Mouse (Mus musculus) lung, embryonic 15.5 days (tissue): ENCODE results near the gene Arid1b. TPM values are rescaled to one million over a fixed set of nuclear protein-coding genes. Genes with fewer than 3 reads are reported as not detected.

ENCODE experiments used
- ATAC-seq: fragments of 200-750 bp; cut with Nextera tagmentation; 2 replicates; pipeline ENCODE4 v1.8.0; 2017; ENCODE audit warnings: moderate number of reproducible peaks, borderline replicate concordance; ENCODE audit not compliant: low FRiP score, low TSS enrichment; ENCODE audit errors: extremely low read depth
- H3K27ac ChIP-seq: fragments of 300-500 bp; sonication (generic); 2 replicates; pipeline ENCODE4 v1.5.1; 2015; ENCODE audit warnings: moderate library complexity, mild to moderate bottlenecking, inconsistent platforms
- H3K27me3 ChIP-seq: fragments of 300-500 bp; sonication (generic); 2 replicates; pipeline ENCODE4 v1.6.1; 2015; ENCODE audit warnings: inconsistent platforms
- H3K36me3 ChIP-seq: fragments of 300-500 bp; sonication (generic); 2 replicates; pipeline ENCODE4 v1.6.1; 2015; ENCODE audit warnings: inconsistent platforms
- H3K4me1 ChIP-seq: fragments of 300-500 bp; sonication (generic); 2 replicates; pipeline ENCODE4 v1.6.1; 2015; ENCODE audit warnings: inconsistent platforms
- H3K4me2 ChIP-seq: fragments of 300-500 bp; sonication (generic); 2 replicates; pipeline ENCODE4 v1.6.1; 2015; ENCODE audit warnings: inconsistent platforms, mild to moderate bottlenecking, moderate library complexity
- H3K4me3 ChIP-seq: fragments of 300-500 bp; sonication (generic); 2 replicates; pipeline ENCODE4 v1.5.1; 2015; ENCODE audit warnings: mild to moderate bottlenecking, inconsistent platforms
- H3K9ac ChIP-seq: fragments of 300-500 bp; sonication (generic); 2 replicates; pipeline ENCODE4 v1.6.1; 2015; ENCODE audit warnings: inconsistent platforms
- H3K9me3 ChIP-seq: fragments of 300-500 bp; sonication (generic); 2 replicates; pipeline ENCODE4 v1.6.1; 2016; ENCODE audit warnings: inconsistent platforms
- WGBS: fragments of 180-500 bp; shearing (Covaris S2); methylation state at CpG from one replicate; pipeline ENCODE4 v1.1.7; 2015; 5-methylcytosine and 5-hydroxymethylcytosine counted together
- polyA plus RNA-seq: library from polyadenylated mRNA; unstranded; fragments of >200 nt; fragmentation: Nextera tagmentation; extraction: Ambion mirVana; gene quantifications from 2 replicates; pipeline ENCODE4 v1.2.1, GENCODE M21; 2015

The Arid1b gene
- polyA plus RNA-seq, 1 experiment from 2014 or later: 10.5 TPM

- H3K27ac ChIP-seq: no peak overlapping the region
- H3K36me3 ChIP-seq: no peaks in the 10 kb centered on the region
- no peaks in the 10 kb centered on the region for H3K27me3 ChIP-seq
- H3K4me2 ChIP-seq: no peak overlapping the region
- H3K9me3 ChIP-seq: no peaks in the 10 kb centered on the region
- no peak overlapping the region for H3K4me3 ChIP-seq
- WGBS: 74% methylated on average over 6 of the region's 6 CpGs
- no peak overlapping the region for H3K9ac ChIP-seq
- peaks cover 19% of the 10 kb centered on the region for H3K4me1 ChIP-seq
- no peak for ATAC-seq
These were observed 149.8 kb downstream of the Arid1b start for GRCm38 (mm10) chr17:5143735-5144439.

GRCm38 (mm10) chr17:5150660-5151063 is 156.5 kb downstream of the Arid1b start:
- H3K4me2 ChIP-seq: no peak overlapping the region
- H3K36me3 ChIP-seq: no peaks in the 10 kb centered on the region
- peak; percentile 77 for ATAC-seq
- no peak overlapping the region for H3K9ac ChIP-seq
- no peaks in the 10 kb centered on the region for H3K9me3 ChIP-seq
- H3K27me3 ChIP-seq: no peaks in the 10 kb centered on the region
- no peak overlapping the region for H3K4me3 ChIP-seq
- H3K4me1 ChIP-seq: peaks cover 18% of the 10 kb centered on the region; the same call in 1 of the 2 replicates
- WGBS: 36% methylated on average over 7 of the region's 7 CpGs
- H3K27ac ChIP-seq: no peak overlapping the region; the same call in 1 of the 2 replicates

GRCm38 (mm10) chr17:5151852-5152251 is 157.7 kb downstream of the Arid1b start:
- ATAC-seq: no peak
- no peaks in the 10 kb centered on the region for H3K9me3 ChIP-seq
- H3K4me1 ChIP-seq: peaks cover 18% of the 10 kb centered on the region; the same call in 1 of the 2 replicates
- WGBS: 55% methylated on average over 11 of the region's 11 CpGs
- no peak overlapping the region for H3K27ac ChIP-seq
- no peaks in the 10 kb centered on the region for H3K27me3 ChIP-seq
- no peak overlapping the region for H3K9ac ChIP-seq
- no peak overlapping the region for H3K4me3 ChIP-seq
- no peak overlapping the region for H3K4me2 ChIP-seq
- no peaks in the 10 kb centered on the region for H3K36me3 ChIP-seq

GRCm38 (mm10) chr17:5153461-5153860 is 159.3 kb downstream of the Arid1b start:
- Histone ChIP-seq H3K4me3 (no peak overlapping the region), H3K27ac (no peak overlapping the region), H3K4me2 (no peak overlapping the region), H3K4me1 (peaks cover 18% of the 10 kb centered on the region; the same call in 1 of the 2 replicates), H3K9ac (no peak overlapping the region), H3K9me3 (no peaks in the 10 kb centered on the region), H3K36me3 (no peaks in the 10 kb centered on the region), H3K27me3 (no peaks in the 10 kb centered on the region)
- ATAC-seq: no peak
- 70% methylated on average over 2 of the region's 2 CpGs for WGBS

GRCm38 (mm10) chr17:5154322-5154721 is 160.2 kb downstream of the Arid1b start:
- Histone ChIP-seq H3K9me3 (no peaks in the 10 kb centered on the region), H3K4me1 (peaks cover 18% of the 10 kb centered on the region; the same call in 1 of the 2 replicates), H3K36me3 (no peaks in the 10 kb centered on the region), H3K27ac (no peak overlapping the region), H3K9ac (no peak overlapping the region), H3K4me2 (no peak overlapping the region), H3K4me3 (no peak overlapping the region), H3K27me3 (no peaks in the 10 kb centered on the region)
- WGBS: 52% methylated on average over 6 of the region's 6 CpGs
- ATAC-seq: no peak

GRCm38 (mm10) chr17:5157609-5158008 is 163.5 kb downstream of the Arid1b start:
- no peak for ATAC-seq
- WGBS: 72% methylated on average over 7 of the region's 7 CpGs
- H3K27me3 ChIP-seq: no peaks in the 10 kb centered on the region
- H3K27ac ChIP-seq: no peak overlapping the region
- H3K4me2 ChIP-seq: no peak overlapping the region
- no peak overlapping the region for H3K9ac ChIP-seq
- H3K4me1 ChIP-seq: 0 out of 2 replicates have a peak, but pooled peaks cover 4% of the 10 kb centered on the region
- 0 out of 2 replicates have a peak, but pooled peaks cover 4% of the 10 kb centered on the region for H3K36me3 ChIP-seq
- H3K9me3 ChIP-seq: no peaks in the 10 kb centered on the region
- no peak overlapping the region for H3K4me3 ChIP-seq

- no peak overlapping the region for H3K27ac ChIP-seq
- 0 out of 2 replicates have a peak, but pooled peaks cover 4% of the 10 kb centered on the region for H3K36me3 ChIP-seq
- ATAC-seq: no peak
- WGBS: 63% methylated on average over 2 of the region's 2 CpGs
- peaks cover 5% of the 10 kb centered on the region for H3K4me1 ChIP-seq
- no peak overlapping the region for H3K9ac ChIP-seq
- H3K4me2 ChIP-seq: no peak overlapping the region
- H3K4me3 ChIP-seq: no peak overlapping the region
- H3K9me3 ChIP-seq: no peaks in the 10 kb centered on the region
- no peaks in the 10 kb centered on the region for H3K27me3 ChIP-seq
These were observed 168.4 kb downstream of the Arid1b start for GRCm38 (mm10) chr17:5162525-5162924.

- Histone ChIP-seq H3K27ac (no peak overlapping the region), H3K27me3 (no peaks in the 10 kb centered on the region), H3K4me2 (no peak overlapping the region), H3K4me1 (peaks cover 5% of the 10 kb centered on the region), H3K4me3 (no peak overlapping the region), H3K36me3 (0 out of 2 replicates have a peak, but pooled peaks cover 4% of the 10 kb centered on the region), H3K9ac (no peak overlapping the region), H3K9me3 (no peaks in the 10 kb centered on the region)
- ATAC-seq: no peak
- 74% methylated on average over 7 of the region's 7 CpGs for WGBS
These were observed 169.2 kb downstream of the Arid1b start for GRCm38 (mm10) chr17:5163251-5163826.

- WGBS: 74% methylated on average over 4 of the region's 4 CpGs
- Histone ChIP-seq H3K36me3 (0 out of 2 replicates have a peak, but pooled peaks cover 2% of the 10 kb centered on the region), H3K27ac (no peak overlapping the region), H3K4me1 (peaks cover 9% of the 10 kb centered on the region), H3K9ac (no peak overlapping the region), H3K4me2 (no peak overlapping the region), H3K9me3 (no peaks in the 10 kb centered on the region), H3K27me3 (no peaks in the 10 kb centered on the region), H3K4me3 (no peak overlapping the region)
- no peak for ATAC-seq
These were observed 170.7 kb downstream of the Arid1b start for GRCm38 (mm10) chr17:5164794-5165193.

GRCm38 (mm10) chr17:5165201-5165825 is 171.2 kb downstream of the Arid1b start:
- Histone ChIP-seq H3K9me3 (no peaks in the 10 kb centered on the region), H3K27me3 (no peaks in the 10 kb centered on the region), H3K9ac (no peak overlapping the region), H3K36me3 (no peaks in the 10 kb centered on the region), H3K27ac (no peak overlapping the region), H3K4me1 (peaks cover 11% of the 10 kb centered on the region), H3K4me2 (no peak overlapping the region), H3K4me3 (no peak overlapping the region)
- 78% methylated on average over 15 of the region's 15 CpGs for WGBS
- ATAC-seq: no peak

GRCm38 (mm10) chr17:5166175-5166574 is 172.0 kb downstream of the Arid1b start:
- H3K9me3 ChIP-seq: no peaks in the 10 kb centered on the region
- 82% methylated on average over 4 of the region's 4 CpGs for WGBS
- ATAC-seq: no peak
- no peak overlapping the region for H3K27ac ChIP-seq
- no peaks in the 10 kb centered on the region for H3K27me3 ChIP-seq
- peaks cover 11% of the 10 kb centered on the region for H3K4me1 ChIP-seq
- no peaks in the 10 kb centered on the region for H3K36me3 ChIP-seq
- no peak overlapping the region for H3K4me3 ChIP-seq
- no peak overlapping the region for H3K4me2 ChIP-seq
- H3K9ac ChIP-seq: no peak overlapping the region

GRCm38 (mm10) chr17:5168046-5168445 is 173.9 kb downstream of the Arid1b start:
- no peak overlapping the region for H3K4me3 ChIP-seq
- H3K27me3 ChIP-seq: no peaks in the 10 kb centered on the region
- H3K27ac ChIP-seq: no peak overlapping the region
- 88% methylated on average over 7 of the region's 7 CpGs for WGBS
- H3K4me2 ChIP-seq: no peak overlapping the region
- H3K4me1 ChIP-seq: peaks cover 11% of the 10 kb centered on the region
- H3K9me3 ChIP-seq: no peaks in the 10 kb centered on the region
- ATAC-seq: no peak
- H3K9ac ChIP-seq: no peak overlapping the region
- no peaks in the 10 kb centered on the region for H3K36me3 ChIP-seq
